Mouse (Mus musculus) hindbrain, embryonic 14.5 days (tissue): ENCODE data around the gene Vwa5b2. TPM values are rescaled to one million over a fixed set of nuclear protein-coding genes. Genes with fewer than 3 reads are reported as not detected.
A peak's percentile ranks its signal among the peaks of the same experiment; 100 is the strongest.

ENCODE experiments used
- ATAC-seq: fragments of 200-750 bp; cut with Nextera tagmentation; 2 replicates; pipeline ENCODE4 v1.8.0; 2017; ENCODE audit warnings: moderate number of reproducible peaks, mild to moderate bottlenecking, moderate TSS enrichment, moderate library complexity; ENCODE audit not compliant: low FRiP score
- DNase-seq: peaks from one replicate; pipeline ENCODE4 v3.0.0-alpha.2; 2015; ENCODE audit warnings: low spot score
- H3K27ac ChIP-seq: fragments of 300-500 bp; sonication (generic); 2 replicates; pipeline ENCODE4 v1.5.1; 2014; ENCODE audit warnings: mild to moderate bottlenecking, moderate library complexity
- H3K27me3 ChIP-seq: fragments of 300-500 bp; sonication (generic); 2 replicates; pipeline ENCODE4 v1.6.1; 2014; ENCODE audit warnings: mild to moderate bottlenecking, low read length, mixed read lengths; ENCODE audit not compliant: control insufficient read depth, insufficient read depth
- H3K36me3 ChIP-seq: fragments of 300-500 bp; sonication (generic); replicated peaks from 2 replicates; pipeline ENCODE4 v1.6.1; 2014; ENCODE audit not compliant: control insufficient read depth, insufficient read depth
- H3K4me1 ChIP-seq: fragments of 300-500 bp; sonication (generic); replicated peaks from 2 replicates; pipeline ENCODE4 v1.6.1; 2014; ENCODE audit warnings: antibody characterized with exemption, low read length, mixed read lengths; ENCODE audit not compliant: control insufficient read depth, insufficient read depth
- H3K4me2 ChIP-seq: fragments of 300-500 bp; sonication (generic); replicated peaks from 2 replicates; pipeline ENCODE4 v1.6.1; 2014; ENCODE audit warnings: mild to moderate bottlenecking, moderate library complexity
- H3K4me3 ChIP-seq: fragments of 300-500 bp; sonication (generic); replicated peaks from 2 replicates; pipeline ENCODE4 v1.5.1; 2014; ENCODE audit warnings: mild to moderate bottlenecking, low read length
- H3K9ac ChIP-seq: fragments of 300-500 bp; sonication (generic); 2 replicates; pipeline ENCODE4 v1.6.1; 2014
- H3K9me3 ChIP-seq: fragments of 300-500 bp; sonication (generic); 2 replicates; pipeline ENCODE4 v1.6.1; 2016; ENCODE audit warnings: low read length; ENCODE audit not compliant: control insufficient read depth
- WGBS: fragments of 180-500 bp; shearing (Covaris S2); extraction: QIAGEN DNeasy Blood & Tissue Kit; methylation state at CpG from one replicate; pipeline ENCODE4 v1.1.7; 2014; 5-methylcytosine and 5-hydroxymethylcytosine counted together
- polyA plus RNA-seq: library from polyadenylated mRNA; unstranded; fragments of >200 nt; fragmentation: Nextera tagmentation; extraction: Ambion mirVana; gene quantifications from 2 replicates; pipeline ENCODE4 v1.2.1, GENCODE M21; 2014

The Vwa5b2 gene
- polyA plus RNA-seq, 1 experiment from 2014 or later: 24.4 TPM

DNA sequence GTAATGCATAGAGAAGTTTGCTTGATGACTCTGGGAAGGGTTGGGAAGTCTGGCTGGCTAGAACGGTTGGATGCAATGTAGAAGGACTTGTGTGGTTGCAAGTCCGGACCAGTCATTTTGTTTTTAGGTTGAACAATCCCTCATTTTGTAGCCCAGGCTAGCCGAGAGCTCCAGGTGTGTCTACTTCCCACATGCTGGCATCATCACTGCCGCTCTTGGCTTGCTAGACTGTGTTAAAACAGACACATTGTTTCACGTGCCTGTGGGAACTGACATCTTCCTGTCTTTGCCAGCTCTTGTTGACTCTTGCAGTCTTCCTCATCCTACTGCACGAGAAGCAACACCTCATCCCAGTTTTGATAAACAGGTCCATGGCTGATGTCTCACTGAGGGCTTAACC is 34.3 kb upstream of the Vwa5b2 start:
- DNase-seq (no peak), ATAC-seq (no peak)
- Histone ChIP-seq H3K4me2 (no peak overlapping the region), H3K4me3 (no peak overlapping the region), H3K9ac (no peak overlapping the region), H3K27ac (no peak overlapping the region), H3K27me3 (no peaks in the 10 kb centered on the region), H3K36me3 (peaks cover 89% of the 10 kb centered on the region), H3K4me1 (no peaks in the 10 kb centered on the region), H3K9me3 (no peaks in the 10 kb centered on the region)
- 94% methylated on average over 6 of the region's 6 CpGs for WGBS

DNA sequence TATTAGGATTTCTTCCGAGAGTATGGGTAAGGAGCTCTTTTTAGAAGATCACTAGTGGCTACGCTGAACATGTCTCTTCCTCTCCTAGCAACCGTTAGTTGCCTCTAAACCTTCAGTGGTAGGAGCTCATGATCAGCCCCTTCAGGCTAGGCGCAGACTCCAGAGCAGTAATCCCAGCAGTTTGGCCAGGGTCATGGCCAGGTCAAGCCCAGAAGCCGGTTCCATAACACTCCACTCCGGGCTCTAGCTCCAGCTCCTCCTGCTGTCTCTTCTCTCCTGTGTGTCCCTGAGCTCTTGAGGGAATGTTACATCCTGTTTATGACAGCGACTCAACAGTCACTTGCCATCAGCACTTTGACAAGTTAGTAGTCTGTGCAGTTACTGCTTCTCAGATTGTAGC is 31.9 kb upstream of the Vwa5b2 start:
- Histone ChIP-seq H3K9ac (no peak overlapping the region), H3K27ac (no peak overlapping the region), H3K9me3 (no peaks in the 10 kb centered on the region), H3K4me2 (no peak overlapping the region), H3K36me3 (peaks cover 90% of the 10 kb centered on the region), H3K4me3 (no peak overlapping the region), H3K4me1 (no peaks in the 10 kb centered on the region), H3K27me3 (no peaks in the 10 kb centered on the region)
- ATAC-seq: no peak
- DNase-seq: no peak
- WGBS: 88% methylated on average over 7 of the region's 7 CpGs

DNA sequence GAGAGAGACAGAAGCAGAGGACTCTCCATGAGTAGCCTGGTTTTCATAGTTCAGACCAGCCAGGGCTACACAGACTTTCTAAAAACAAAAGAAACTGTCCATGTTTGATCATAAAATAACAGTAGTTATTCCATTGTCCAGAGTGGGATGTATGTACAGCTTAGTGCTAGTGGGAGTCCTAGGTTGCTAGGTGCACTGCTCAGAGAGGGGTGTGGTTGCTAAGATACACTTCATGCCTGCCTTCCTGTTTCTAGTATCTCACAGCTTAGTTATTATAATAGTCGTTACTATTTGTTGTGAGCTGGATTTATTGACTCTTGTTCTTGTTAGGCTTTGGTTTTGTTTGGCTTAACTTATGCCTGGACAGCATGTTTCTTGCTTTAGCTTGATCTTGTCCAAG is 24.2 kb upstream of the Vwa5b2 start:
- H3K27ac ChIP-seq: no peak overlapping the region
- ATAC-seq: no peak
- no peak overlapping the region for H3K9ac ChIP-seq
- DNase-seq: no peak
- WGBS: 52% methylated on average over 1 of the region's 1 CpGs
- H3K36me3 ChIP-seq: peaks cover 31% of the 10 kb centered on the region
- no peak overlapping the region for H3K4me2 ChIP-seq
- H3K4me1 ChIP-seq: no peaks in the 10 kb centered on the region
- no peaks in the 10 kb centered on the region for H3K9me3 ChIP-seq
- no peak overlapping the region for H3K4me3 ChIP-seq
- H3K27me3 ChIP-seq: no peaks in the 10 kb centered on the region

DNA sequence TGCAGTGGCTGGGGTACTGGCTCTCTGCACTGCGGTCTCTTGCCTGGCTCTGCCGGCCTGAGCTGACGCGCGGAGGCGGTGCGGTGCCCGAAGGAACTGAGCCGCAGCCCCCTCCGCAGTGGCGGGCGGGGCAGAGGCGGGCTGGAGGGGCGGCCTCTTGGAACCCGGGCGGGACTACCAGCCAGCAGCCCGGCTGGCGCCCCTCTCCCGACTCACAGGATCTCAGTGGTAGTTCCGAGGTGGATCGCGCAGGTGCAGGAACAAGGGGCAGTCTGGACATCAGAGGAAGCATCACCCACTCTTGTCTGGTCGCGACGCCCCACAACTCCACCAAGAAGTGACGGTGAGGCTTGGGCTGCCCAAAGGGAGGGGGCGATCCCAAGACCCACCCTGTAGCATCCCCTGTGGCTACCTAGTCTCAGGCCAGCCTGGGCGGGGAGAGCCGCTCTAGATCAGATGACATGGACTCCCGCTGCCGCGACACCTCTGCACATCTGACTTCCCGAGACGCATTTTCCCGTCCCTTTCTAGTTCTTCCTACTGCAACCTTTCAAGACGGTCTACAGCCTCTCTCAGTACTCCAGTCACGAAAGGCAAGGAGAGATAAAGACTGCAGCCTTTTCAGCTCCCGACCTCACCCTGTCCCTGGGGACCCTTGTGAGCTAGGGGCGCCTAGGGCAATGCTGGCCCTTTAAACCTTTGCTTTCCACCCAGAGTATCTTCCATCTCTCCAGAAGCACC is 838 bp downstream of the Vwa5b2 start:
- Histone ChIP-seq H3K27me3 (peaks cover 62% of the 10 kb centered on the region), H3K9ac (peak overlapping the region; percentile 59), H3K4me2 (peak overlapping the region; percentile 82), H3K27ac (peak overlapping the region; percentile 62; the same call in 1 of the 2 replicates), H3K9me3 (no peaks in the 10 kb centered on the region), H3K4me1 (peaks cover 16% of the 10 kb centered on the region; the same call in 1 of the 2 replicates), H3K36me3 (no peaks in the 10 kb centered on the region), H3K4me3 (peak overlapping the region; percentile 51)
- under 1% methylated on average over 37 of the region's 39 CpGs for WGBS
- peak; percentile 55 for DNase-seq
- ATAC-seq: peak; percentile 88

DNA sequence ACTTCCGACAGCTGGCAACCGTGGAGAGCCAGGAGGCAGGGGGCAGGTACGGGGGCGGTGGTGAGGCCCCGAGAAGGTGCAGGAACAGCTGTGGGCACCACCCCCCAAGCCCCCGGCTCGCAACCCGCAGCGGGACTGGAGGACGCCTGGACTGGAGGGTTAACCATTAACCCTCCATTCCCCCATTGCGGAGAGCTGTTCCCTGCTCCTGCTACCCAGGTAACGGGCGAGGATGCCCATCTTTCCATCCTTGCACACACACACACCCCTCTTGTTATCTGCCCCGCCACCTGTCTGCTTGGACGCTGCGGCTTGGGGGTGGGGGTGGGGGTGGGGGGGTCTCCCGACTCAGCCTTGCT is 1.4 kb downstream of the Vwa5b2 start:
- peak overlapping the region; percentile 51 for H3K4me3 ChIP-seq
- 0 out of 2 replicates have a peak, but pooled peaks have one; percentile 4 for ATAC-seq
- H3K36me3 ChIP-seq: no peaks in the 10 kb centered on the region
- H3K9me3 ChIP-seq: no peaks in the 10 kb centered on the region
- no peak overlapping the region for H3K27ac ChIP-seq
- WGBS: 3% methylated on average over 17 of the region's 17 CpGs
- DNase-seq: no peak
- peaks cover 16% of the 10 kb centered on the region; the same call in 1 of the 2 replicates for H3K4me1 ChIP-seq
- peaks cover 63% of the 10 kb centered on the region for H3K27me3 ChIP-seq
- peak overlapping the region; percentile 82 for H3K4me2 ChIP-seq
- H3K9ac ChIP-seq: peak overlapping the region; percentile 59

DNA sequence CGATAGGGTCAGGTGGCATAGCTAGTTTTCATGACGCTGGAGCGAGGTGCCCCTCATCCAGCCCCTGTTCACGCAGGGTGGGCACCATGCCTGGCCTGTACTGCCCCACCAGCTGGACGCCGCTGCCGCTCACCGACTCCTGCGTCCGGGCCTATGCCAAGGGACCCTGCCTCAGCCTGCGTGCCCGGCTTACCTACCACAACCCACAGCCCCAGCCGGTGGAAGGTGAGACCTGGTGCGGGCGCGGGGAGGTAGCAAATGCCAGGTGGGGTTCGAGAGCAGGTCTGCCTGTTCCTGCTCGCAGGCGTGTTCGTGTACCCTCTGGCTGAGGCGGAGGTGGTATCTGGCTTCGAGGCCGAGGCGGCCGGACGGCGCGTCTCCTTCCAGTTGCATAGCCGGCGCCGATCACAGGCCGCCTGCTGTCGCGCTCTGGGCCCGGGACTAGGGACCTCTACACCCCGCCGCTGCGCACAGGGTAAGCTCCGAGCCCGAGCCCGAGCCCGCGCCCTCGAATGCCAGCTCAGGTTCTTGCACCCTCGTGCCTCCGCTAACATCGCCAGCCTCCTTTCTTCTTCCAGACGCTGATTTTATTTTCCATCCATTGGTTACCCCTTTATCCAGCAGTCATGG is 1.9 kb downstream of the Vwa5b2 start:
- ATAC-seq (no peak), DNase-seq (no peak)
- Histone ChIP-seq H3K4me1 (peaks cover 16% of the 10 kb centered on the region; the same call in 1 of the 2 replicates), H3K27me3 (peaks cover 66% of the 10 kb centered on the region), H3K9me3 (no peaks in the 10 kb centered on the region), H3K36me3 (no peaks in the 10 kb centered on the region), H3K4me2 (peak overlapping the region; percentile 82), H3K27ac (no peak overlapping the region), H3K9ac (peak overlapping the region; percentile 59; the same call in 1 of the 2 replicates), H3K4me3 (peak overlapping the region; percentile 51)
- WGBS: 5% methylated on average over 47 of the region's 48 CpGs

DNA sequence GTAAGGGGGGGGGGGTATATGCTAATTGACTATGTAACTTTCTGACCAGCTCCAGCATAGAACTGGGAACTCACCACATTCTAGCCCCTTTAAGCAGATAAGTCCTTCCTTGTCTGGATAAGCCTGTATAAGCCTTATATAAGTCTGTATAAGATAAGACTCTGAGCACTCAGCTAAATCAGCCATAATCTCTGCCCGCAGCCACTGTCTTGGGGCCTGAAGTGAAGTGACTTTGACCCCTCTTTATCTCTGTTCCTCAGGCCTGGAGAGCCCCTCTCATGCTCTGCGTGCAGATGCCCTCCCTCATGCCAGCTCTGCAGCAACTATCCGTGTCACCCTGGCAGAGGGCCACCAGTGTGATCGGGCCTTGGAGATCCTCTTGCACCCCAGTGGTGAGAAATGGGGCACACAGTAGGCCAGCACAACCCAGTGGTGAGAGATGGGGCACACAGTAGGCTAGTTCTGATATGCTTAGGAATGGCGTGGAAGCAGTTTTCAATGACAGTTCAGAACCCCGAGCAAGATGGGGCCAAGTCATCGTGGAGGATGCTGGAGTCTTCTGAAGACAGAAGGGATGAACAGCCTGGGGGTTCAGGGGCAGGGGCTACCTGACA is 5.9 kb downstream of the Vwa5b2 start:
- 89% methylated on average over 7 of the region's 7 CpGs for WGBS
- DNase-seq (no peak), ATAC-seq (no peak)
- peaks cover 8% of the 10 kb centered on the region; the same call in 1 of the 2 replicates for H3K4me1 ChIP-seq
- no peak overlapping the region for H3K27ac ChIP-seq
- no peak overlapping the region for H3K9ac ChIP-seq
- H3K27me3 ChIP-seq: peaks cover 46% of the 10 kb centered on the region
- H3K4me2 ChIP-seq: no peak overlapping the region
- H3K4me3 ChIP-seq: no peak overlapping the region
- H3K36me3 ChIP-seq: no peaks in the 10 kb centered on the region
- no peaks in the 10 kb centered on the region for H3K9me3 ChIP-seq

DNA sequence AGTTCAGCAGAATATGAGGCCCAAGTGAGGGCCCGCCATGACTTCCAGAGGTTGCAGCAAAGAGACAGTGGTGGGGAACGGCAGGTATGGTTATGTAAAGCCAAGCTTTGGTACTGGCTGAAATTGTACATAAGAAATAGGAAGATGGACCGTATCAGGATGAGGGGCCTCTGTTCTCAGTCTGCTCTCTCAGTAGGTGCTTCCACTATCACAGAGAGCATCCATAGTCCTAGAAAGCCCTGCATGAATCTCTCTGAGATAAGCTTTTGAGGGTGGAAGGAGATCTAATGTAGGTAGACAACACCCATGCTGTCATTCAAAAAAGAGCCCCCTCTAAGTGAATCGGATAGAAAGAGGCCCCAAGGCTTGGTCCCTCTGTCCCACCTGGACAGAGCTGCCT is 6.5 kb downstream of the Vwa5b2 start:
- WGBS: 83% methylated on average over 4 of the region's 4 CpGs
- Histone ChIP-seq H3K4me3 (no peak overlapping the region), H3K36me3 (no peaks in the 10 kb centered on the region), H3K27ac (no peak overlapping the region), H3K4me1 (peaks cover 4% of the 10 kb centered on the region; the same call in 1 of the 2 replicates), H3K9me3 (no peaks in the 10 kb centered on the region), H3K4me2 (no peak overlapping the region), H3K27me3 (peaks cover 40% of the 10 kb centered on the region), H3K9ac (no peak overlapping the region)
- no peak for DNase-seq
- no peak for ATAC-seq

DNA sequence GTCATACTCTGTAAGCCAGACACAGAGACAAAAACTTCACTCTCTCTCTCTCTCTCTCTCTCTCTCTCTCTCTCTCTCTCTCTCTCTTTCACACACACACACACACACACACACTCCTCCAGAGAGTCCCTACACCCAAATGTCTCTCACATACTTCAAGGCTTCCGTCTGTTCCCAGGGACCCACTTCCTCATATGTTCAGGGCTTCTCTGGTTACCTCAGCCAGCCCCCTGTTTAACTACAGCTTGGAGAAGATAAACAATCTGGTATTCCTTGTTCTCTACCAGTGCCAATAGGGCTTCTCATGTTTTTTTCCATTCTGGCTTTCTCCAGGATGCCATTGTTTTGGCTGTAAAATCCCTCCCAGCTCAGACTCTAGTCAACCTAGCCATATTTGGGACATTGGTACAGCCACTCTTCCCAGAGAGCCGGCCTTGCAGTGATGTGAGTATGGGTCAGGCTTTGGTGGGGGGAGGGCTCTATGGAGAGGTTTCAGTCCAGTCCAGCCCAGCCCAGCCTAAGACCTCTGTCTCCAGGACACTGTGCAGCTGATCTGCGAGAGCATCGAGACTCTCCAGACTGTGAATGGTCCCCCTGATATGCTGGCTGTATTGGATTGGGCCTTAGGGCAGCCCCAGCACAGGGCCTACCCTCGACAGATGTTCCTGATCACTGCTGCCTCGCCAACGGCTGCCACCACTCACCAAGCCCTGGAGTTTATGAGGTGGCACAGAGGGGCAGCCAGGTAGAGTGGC is 7.6 kb downstream of the Vwa5b2 start:
- no peaks in the 10 kb centered on the region for H3K36me3 ChIP-seq
- H3K4me2 ChIP-seq: no peak overlapping the region
- 81% methylated on average over 7 of the region's 7 CpGs for WGBS
- H3K27me3 ChIP-seq: peaks cover 29% of the 10 kb centered on the region
- H3K4me1 ChIP-seq: no peaks in the 10 kb centered on the region
- no peak for ATAC-seq
- no peak overlapping the region for H3K4me3 ChIP-seq
- no peak for DNase-seq
- no peaks in the 10 kb centered on the region for H3K9me3 ChIP-seq
- H3K9ac ChIP-seq: no peak overlapping the region
- no peak overlapping the region for H3K27ac ChIP-seq
